Mouse (Mus musculus) kidney, adult 8-10 months (tissue): Measurements from ENCODE around the gene Adamts14.

ENCODE experiments used
- DNase-seq, 2 experiments: peaks; one replicate each; pipeline ENCODE4 v3.0.0; 2022

The Adamts14 gene

DNA sequence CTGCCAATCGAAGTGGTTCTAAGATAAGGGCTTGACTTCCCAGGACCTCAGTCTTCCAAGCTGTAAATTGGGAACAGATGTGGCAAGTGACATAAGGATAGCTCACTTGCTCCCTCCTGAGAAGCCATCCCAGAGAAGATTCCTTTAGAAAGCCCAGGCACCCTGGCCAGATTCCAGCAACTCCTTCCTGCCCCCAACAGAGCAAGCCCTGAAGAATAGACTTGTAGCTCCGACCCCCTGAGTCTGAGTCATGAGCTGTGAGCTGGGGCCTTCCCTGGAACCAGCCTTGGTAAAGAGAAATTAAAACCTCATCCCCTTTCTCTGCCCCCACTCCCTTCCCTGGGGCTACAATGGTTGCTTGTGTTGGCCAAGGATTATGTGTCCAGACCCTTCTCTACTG lies 1.3 kb upstream of the Adamts14 start:
- DNase-seq: no peak

DNA sequence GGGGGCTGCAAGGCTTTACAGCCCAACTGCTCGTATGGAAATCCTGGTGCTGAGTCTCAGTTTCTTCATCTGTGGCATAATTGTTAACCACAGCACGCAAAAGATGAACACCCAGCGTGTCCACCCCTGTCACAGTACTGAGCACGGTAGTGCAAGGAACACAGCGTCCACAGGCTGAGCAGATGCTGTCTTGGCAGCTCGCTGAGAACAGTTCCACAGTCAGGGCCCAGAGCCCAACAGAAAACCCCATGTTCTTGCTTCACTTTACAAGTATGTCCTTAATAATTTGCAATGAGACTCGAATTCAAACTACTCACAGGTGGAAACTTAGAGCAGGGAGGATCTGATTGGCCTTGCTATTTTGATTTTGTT lies 592 bp upstream of the Adamts14 start:
- no peak for DNase-seq

DNA sequence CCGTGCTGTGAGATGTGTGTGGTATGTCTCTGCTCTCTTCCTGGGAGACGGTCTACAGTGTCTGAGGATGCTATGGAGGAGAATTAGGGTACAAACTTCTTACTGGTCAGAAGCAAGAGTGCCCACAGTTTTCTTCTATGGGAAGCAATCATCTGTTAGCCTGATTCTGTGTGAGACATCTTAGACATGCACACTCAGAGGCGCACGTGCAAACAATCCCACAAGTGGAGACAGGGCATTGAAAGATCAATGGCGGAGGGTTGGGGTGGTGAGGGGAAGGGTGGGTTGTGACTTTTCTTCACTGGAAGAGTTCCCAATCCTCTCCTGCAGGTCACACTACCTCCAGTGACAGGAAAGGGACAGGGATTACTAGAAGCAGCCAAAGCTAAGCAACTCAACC lies 607 bp downstream of the Adamts14 start:
- no peak for DNase-seq

DNA sequence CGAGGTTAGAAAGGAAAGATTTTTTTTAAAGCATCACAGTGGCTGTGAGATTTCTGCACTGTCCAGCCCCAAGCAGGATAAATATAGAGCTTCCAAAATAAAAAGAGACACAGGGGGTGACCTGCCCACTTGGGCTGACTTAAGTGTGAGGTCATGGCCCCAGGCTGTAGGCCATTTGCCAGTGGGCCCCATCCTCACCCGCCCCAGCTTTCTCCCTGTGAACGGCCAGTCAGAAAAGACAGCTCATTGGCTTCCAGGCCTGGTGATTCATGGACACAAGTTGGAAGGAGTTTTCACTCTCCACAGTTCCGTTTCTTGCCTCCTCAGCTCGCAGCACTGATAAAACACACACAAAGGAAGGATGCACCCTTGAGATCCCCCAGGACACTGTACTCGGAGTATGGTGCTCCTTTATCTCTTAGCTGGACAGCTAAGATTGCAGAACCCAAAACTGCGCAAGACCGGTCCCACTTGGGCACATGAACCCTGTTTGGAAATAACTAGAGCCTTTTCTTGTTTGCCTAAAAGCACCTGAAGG lies 1.1 kb downstream of the Adamts14 start:
- DNase-seq: no peak

DNA sequence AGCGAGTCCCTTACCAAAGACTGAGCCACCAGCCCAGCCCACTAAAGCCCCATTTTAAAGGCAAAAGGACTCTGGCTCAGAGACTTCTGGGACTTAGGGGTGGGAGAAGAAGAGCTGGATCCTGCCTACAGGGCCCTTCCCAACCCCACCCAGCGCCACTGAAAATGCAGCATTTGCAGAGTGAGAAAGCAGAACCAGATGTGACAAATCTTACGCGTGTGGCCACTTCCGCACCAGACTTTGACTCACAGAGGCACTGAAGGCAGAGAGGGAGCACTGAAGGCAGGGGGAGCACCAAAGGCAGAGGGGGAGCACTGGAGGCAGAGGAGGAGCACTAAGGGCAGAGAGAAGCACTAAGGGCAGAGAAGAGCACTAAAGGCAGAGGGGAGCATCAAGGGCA lies 5.9 kb downstream of the Adamts14 start:
- DNase-seq: no peak

DNA sequence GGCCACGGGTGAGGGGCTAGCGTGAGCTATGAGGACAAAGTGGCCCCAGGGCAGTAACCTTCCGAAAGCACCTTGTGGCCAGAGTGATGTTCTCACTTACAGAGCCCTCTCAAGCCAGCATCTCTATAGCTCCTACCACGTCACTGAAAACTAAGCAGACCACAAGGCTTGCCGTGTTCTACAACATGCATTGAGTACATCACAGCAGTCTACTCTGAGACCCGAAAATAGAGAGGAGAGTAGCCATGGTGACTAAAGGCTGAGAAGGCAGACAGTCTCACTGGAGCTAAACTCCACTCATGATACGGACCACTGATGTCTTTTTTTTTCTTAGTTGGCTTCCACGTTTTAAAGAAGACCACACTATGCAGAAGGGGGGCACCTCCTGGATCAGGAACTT lies 9.6 kb downstream of the Adamts14 start:
- DNase-seq: no peak

DNA sequence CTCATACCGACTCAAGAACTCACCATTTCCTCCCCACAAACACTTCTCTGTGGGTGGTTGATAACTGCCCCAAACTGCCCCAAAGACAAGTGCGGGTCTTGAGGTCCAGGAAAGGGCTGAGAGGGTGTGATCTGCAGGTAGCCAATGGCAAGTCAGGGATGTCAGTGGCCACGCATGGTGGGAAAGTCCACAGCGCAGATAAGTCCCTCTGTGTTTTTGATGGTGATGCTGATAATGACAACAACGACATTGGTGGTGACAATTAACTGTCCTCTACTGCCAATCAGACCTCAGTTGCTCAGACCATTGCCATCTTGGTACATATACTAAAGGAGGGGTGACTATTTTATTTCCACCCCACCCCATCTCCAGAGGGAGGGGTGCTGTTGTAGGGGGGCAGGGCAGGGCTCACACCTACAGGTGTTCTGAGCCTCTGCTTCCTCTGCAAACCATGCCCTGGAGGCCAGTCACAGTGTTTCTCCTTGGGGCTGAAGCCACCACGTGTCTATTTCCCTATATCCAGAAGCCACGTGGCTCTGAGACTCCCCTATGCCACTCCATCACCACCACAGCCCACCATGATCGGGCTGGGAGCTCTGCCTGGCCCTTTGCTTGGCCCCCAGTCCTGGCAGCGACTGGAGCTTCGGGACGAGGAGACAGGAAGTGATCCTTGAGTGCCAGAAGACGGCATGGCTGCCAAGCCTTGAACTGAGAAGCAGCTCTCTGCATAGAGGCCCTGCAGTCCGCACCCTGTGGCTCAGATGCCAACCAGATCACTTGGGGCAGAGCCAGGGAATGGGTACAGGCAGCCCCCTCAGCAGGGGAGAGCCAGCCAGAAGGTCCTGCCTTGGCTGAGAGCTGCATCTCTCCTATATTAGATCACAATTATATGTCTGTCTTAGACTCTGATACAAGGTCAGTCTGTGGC lies 11.7 kb downstream of the Adamts14 start:
- no peak for DNase-seq

DNA sequence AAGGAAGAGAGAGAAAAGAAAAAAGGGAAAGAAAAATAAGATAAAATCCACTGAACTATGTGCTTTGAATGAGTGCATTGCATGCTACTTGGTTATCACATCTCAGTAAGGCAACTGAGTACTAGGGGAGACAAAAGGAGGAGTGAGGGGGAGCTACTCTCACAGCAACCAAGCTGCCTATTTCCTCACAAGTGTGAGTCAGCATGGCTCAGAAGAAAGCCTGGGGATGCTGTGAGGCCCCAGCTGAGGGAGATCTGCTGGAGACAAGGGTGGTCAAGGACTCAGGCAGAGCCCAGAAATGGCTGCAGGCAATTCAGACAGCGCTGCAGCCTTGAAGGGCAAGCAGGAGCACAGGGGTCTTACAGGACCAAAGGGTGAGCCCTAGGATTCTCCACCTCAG lies 15.1 kb downstream of the Adamts14 start:
- no peak for DNase-seq

DNA sequence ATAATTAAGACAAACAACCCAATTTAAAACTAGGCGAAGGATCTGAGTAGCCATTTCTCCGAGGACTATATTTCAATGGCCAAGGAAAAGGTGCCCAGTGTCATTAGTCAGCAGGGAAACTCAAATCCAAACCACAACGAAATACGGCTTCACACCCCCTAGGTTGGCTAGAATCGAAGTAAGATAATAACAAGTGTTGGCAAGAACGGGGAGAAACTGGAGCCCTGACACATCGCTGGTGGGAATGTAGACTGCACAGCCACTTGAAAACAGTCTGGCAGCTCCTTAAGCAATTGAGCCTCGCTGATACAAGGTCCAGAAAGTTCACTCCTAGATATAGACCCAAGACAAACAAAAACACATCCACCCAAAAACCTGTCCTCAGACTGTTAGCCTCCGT lies 16.6 kb downstream of the Adamts14 start:
- DNase-seq: no peak

DNA sequence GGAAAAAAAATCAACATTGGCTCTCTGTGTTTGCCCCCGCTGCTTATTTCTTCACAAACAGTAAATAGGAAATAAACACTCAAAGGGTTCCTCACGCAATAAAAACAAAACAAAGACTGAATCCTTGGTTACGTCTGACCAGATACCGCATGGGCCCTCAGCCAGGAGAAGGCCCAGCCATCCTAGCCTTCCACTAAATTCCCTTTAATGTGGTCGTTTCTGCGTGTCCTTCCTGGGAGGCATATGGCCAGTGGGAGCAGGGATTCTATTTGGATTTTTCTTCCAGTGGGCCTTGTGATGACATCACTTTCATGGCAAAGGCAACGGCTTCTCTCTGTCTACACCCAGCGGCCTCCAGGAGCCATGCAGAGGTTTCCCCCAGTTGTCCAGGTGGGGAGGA lies 18.0 kb downstream of the Adamts14 start:
- DNase-seq: no peak

DNA sequence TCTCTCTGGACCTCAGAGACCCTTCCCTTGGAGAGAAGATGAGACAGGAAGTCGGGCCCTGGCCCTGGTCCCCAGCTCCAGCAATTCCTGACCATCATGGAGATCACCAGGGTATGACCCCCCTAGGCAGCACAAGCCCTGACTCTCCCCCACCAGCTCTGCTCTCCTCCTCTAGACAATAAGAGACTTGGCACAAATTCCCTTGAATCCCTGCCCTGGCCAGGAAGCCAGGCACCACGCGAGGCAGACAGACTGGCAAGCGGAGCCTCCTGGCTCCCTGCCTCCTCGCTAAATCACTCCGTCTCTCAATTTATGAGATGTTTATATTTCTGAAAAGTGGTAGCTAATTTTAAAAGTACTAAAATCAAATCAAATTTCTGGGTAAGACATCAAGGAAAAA lies 18.5 kb downstream of the Adamts14 start:
- no peak for DNase-seq

DNA sequence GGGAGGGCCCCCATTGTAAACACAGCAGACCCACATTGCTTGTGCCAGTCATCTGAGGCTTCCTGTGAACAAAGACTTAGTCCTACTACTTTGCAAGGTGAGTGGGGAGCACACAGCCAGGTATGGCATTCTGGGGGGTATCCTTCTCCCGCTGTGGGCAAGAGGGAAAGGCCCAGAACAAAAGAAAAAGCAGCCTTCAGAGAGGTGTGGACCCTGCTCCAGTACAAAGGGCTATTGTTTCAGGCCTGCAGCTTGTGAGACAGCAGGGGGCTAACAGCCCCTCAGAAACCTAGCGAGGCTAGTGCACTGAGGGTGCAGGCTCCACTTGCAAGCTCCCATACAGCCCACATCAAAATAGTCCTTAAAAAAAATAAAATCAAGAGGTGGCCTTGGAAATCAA lies 23.3 kb downstream of the Adamts14 start:
- DNase-seq: no peak

DNA sequence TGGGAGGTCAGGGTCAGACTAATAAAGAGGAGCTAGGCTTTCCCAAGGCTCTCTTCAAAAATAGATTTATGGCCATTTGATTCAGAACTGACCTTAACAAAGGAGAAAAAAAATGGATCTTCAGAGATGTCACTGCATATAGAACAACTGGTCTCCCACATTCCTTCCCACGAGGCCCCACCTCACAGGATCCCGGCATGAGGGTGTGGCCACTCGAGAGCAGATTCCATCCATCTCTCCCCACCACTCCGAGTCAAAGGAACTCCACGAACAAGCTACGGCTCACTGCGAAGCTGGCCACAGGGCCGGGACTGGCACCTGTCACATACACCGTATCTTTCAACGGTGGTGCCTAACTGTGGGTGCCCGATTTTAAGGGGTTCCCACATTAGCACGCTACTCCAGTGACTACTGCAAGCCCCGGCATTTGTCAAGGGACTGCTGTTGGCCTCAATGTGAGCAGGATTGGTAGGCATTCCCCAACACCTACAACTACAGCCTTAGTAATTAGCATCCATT lies 24.6 kb downstream of the Adamts14 start:
- no peak for DNase-seq

DNA sequence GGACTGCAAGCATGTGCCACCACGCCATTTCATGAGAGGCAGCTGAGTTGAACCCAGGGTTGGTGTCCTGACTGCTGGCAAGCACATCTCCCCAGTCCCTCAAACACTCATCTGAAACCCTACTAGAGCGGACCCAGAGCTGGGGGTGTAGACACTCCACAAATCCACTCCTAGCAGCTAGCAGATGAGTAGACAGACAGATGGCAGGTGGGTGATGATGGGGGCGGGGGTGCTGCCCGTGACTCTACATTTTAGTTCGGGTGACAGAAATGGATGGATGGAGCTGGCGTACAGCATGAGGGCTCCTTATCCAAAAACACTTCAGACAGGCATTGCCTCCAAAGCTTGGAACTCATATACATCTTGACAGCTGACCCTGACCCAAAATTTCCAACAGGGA lies 26.9 kb downstream of the Adamts14 start:
- DNase-seq: no peak

DNA sequence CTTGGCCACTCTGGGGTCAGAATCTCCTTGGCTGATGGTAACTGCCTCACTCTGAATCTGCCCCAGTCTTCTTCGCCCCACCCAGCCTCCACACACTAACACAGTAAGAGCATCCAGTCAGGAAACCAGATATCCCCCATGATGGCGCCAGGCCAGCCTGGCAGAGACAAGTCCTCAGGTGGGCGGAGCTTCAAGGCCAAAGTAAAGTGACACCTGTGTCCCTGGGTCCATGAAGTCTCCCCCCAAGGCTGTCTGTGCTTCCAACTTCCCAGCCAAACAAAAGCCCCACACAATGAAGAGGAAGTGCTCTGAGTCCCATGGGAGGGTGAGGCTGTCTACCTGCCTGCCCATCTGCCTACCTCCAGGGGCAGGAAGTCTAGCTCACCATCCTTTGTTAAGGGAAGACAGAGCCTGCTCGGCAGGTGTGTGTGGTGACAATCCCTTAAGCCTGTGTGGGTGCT lies 31.2 kb downstream of the Adamts14 start:
- DNase-seq: no peak

DNA sequence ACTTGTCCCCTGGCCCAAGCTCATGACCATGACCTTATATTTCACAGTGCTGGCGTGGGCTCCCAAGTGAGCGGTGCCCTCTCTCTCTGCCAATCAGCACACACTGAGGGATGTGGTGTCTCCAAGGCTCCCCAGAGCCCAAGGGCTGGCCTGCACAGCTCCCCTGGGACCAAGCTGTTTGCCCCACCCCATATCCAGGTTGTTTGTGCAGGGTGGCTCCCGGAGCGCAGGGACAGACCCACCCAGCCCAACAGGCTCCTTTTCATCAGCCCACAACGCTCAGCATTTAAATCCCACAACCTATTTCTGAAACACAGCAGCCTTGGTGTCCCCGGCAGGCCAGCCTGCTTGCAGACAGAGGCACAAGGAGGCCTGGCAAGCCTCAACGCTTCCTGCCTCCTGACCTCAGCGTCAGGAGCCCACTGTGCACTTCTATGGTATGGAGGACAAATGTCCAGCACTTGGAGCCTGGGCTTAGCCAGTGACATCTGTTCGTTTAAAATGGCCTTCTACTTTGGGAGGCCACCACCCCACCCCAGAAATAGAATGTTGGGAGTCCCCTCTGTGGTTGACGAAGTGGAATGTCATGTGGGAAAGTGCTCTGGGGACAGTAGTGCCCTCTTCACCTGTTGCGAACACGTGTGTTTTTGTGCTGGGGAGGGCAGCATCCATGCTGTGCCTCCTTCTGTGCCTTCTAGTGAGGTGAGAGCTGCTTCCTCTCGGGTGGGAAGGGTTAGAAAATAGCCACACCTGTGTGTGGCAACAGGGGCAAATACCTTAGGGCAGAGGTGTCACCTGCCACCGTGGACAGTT lies 32.9 kb downstream of the Adamts14 start:
- DNase-seq: no peak

DNA sequence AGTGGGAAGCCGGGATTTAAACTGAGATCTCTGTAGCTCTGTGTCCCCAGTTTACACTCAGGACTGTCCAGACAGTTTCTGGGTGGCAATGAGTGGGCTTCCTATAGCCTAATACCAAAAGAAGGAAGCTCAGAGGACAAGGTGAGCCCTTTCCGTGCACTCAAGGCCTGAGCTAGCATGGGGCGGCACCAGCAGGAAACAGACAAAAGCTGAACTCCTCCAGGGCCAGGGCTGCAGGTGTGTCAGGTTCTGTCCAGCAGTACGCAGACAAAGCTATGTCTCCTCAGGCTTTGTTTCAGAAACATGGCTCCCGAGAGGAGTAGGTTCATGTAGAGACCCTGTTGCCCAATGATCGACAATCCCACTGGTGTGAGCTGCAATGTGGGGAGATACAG lies 35.9 kb downstream of the Adamts14 start:
- DNase-seq: no peak

DNA sequence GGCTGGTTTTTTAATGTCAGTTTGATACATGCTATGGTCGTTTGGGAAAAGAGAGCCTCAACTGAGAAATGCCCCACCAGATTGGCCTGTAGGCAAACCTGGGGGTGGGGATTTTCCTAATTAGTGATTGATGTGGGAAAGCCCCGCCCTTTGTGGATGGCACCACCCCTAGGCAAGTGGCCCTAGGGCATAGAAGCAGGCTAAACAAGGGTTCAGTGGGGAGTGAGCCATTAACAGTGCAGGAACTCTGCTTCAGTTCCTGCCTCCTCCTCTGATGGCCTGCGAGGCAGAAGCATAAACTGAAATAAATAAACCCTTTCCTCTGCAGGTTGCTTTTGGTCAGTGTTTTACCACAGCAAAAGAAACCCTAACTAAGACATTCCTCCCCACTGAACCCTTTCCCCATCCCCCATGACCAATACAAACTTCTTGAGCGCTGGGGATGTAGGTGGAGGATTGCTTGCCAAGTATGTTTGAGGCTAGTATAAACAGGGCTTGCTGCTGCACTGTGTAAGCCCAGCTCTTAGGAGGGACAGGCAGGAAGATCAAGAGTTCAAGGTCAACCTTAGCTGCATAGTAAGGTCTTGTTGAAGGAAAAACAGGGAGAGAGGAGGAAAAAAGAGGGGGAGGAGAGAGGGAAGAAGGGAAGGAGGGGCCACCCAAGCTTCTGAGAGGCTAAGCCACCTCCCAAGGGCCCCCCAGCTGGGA lies 36.4 kb downstream of the Adamts14 start:
- DNase-seq: no peak

DNA sequence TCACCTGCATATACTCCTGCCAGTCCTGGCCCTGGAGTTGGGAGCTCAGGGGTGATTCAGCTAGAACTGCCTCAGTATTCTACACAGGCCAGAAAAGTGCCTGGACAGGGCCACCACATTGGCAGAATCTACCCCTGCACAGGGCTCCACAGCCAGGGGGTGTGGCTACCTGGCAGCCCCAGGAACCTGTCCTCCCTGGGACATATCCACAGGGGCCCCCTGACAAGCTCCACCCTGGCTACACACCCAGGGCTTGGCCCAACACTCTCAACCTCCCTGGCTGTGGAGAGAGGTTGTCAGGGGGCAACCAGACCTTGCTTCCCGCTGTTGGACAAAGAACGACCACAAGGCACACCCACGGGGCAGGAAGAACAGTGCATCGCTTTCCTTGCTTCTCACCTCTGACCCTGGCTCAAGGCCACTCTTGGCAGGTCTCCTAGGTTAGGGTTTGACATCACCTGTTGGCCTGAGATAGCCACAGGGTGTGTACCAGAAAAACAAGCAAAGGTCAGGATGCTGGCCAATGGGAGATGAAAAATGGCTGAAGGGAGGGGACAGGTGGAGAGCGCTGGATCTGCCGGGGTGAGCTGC lies 37.5 kb downstream of the Adamts14 start:
- no peak for DNase-seq

DNA sequence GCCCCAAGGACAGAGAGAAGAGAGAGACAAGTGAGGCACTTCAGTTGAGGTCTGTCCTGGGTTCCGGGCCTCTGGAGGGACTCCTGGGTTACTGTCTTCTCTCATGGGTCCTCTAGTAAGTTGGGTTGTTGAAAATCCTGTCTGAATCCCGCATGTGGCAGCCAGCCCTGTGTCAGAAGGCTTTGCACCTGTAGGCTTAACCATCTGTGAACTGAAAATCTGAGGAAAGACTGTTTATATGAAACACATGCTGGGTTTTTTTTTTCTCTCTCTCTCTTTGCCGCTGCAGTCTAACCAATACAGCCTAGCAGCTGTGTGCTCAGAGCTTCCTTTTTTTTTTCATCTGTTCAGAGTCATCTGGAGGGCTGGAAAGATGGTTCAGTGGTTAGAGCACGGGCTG lies 38.9 kb downstream of the Adamts14 start:
- DNase-seq: no peak

DNA sequence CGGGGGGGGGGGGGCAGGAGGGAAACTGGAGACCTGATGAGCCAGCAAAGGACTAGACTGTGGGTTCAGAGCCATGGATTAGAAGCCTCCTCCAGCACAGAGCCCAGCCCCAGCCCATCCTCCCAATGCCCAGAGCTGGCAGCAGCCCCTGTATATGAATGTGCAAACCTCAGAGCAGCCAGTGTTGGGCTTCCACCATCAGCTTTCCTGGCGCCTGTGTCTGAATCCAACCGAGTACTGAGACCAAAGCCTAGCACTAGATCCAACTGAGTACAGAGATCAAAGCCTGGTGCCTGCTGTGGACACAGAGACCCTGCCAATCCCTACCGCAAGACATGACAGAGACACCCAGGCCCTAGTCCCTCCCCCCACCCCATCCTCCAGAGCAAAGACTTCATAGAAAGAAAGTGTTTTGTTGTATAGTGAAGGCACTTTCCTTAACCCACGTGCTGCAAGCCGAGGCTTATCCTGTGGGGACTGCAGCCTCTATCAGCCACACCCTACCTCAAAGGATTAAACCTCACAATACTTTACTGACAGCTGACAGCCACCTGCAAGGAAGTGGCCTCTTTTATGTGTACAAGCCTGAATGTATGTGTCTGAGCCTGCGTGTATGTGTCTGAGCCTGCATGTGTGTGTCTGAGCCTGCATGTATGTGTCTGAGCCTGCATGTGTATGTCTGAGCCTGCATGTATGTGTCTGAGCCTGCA lies 40.2 kb downstream of the Adamts14 start:
- DNase-seq: no peak

DNA sequence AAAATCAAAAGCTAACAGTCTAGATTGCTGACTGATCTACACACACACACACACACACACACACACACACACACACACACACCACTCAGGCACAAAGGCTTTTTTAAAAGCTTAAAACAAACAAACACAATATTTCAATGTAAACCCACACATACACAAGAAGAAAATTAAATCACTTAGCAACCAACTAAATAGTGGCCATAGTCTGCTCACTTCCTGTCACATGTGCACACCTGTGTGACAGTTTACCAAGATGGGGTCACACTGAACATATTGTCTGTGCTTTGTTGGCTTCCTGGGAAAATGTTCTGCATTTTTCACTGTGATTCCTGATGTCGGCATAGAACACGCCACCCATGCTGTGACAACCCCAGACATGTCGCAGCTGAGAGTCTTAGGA lies 41.5 kb downstream of the Adamts14 start:
- DNase-seq: no peak
